14 mouse cellular contexts compared by ENCODE assay signal in the genomic region with DNA sequence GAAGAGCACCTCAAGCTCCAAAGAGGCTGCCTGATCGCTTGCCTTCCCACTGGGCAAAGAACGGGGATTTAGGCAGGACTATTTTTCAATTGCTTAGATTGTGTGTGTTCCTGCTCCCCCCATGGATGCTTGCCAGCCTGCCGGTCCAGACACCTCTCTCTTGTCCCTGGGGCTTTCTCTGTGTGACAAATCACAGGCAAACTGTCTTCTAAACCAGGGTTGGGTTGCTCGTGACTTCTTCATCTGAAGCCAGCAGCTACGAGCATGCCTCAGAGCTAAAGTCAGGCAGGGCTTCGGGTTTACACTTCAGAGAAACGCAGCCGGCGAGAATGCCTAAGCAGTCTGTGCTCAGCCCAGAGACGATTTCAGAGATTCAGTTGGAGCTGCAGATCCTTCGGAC.
"Had no signal": no experiment of that assay in that cellular context is flagged by ENCODE, and none has a peak within 500 bp of the region (broad histone marks: within the 10 kb centered on the region; RNA-seq: fewer than 3 reads in every experiment).

No protein-coding gene starts in this region.

- ATAC-seq: midbrain, embryonic 15.5 days had no signal

- H3K27ac ChIP-seq: kidney, postnatal 0 days; layer of hippocampus, adult 2 months; limb, embryonic 13.5 days; liver, embryonic 13.5 days; midbrain, embryonic 15.5 days had no signal

- H3K36me3 ChIP-seq: limb, embryonic 13.5 days; liver, embryonic 13.5 days; midbrain, embryonic 15.5 days had no signal

- H3K4me1 ChIP-seq: limb, embryonic 13.5 days; liver, embryonic 13.5 days; midbrain, embryonic 15.5 days had no signal

- H3K9me3 ChIP-seq: limb, embryonic 13.5 days; liver, embryonic 13.5 days; midbrain, embryonic 15.5 days had no signal

- H3K27me3 ChIP-seq: liver, embryonic 13.5 days; midbrain, embryonic 15.5 days had no signal

- DNase-seq: kidney, adult 2 months; kidney, postnatal 25 days; layer of hippocampus, adult 9-11 months; liver, embryonic 13.5 days; lung, adult 2 months; lung, postnatal 14 days; lung, postnatal 4 days; thymus, adult 18-20 months; thymus, postnatal 36 days had no signal

- H3K4me2 ChIP-seq: limb, embryonic 13.5 days; liver, embryonic 13.5 days; midbrain, embryonic 11.5 days; midbrain, embryonic 15.5 days had no signal

- H3K9ac ChIP-seq: limb, embryonic 13.5 days; liver, embryonic 13.5 days; midbrain, embryonic 15.5 days had no signal

- H3K4me3 ChIP-seq: layer of hippocampus, adult 2 months; limb, embryonic 13.5 days; liver, embryonic 13.5 days; midbrain, embryonic 15.5 days had no signal
